Mouse (Mus musculus) cerebellum, postnatal 36 days (tissue): Measurements from ENCODE around the gene AA986860.
A peak's percentile ranks its signal among the peaks of the same experiment; 100 is the strongest.

Source experiments
- DNase-seq, 2 experiments: peaks; one replicate each; pipeline ENCODE4 v3.0.0; 2021 to 2022; ENCODE audit warnings: mixed read lengths in 2 of 2

Gene AA986860

DNA sequence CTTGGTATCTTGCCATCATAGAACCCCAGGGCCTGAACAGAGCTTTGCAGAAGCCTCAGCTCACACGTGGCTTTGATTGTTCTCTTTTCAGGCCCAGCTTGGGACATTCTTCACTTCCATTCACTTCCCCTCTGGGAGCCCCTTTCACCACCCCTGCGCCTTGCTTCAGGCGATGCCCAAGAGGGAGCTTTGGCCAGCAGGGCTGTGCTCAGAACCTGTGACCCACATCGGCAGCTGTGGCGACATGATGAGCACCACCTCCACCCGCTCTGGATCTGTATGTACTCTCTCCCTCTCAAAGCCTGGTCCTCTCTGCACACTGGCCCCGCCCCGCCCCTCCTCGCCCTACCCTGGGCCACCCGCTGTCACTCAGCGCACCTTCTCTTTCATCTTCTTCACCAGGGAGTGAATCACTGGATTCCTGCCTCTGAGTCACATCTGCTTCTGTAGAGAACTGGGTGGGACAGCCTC is 5.7 kb downstream of the AA986860 start:
- DNase-seq: no peak

DNA sequence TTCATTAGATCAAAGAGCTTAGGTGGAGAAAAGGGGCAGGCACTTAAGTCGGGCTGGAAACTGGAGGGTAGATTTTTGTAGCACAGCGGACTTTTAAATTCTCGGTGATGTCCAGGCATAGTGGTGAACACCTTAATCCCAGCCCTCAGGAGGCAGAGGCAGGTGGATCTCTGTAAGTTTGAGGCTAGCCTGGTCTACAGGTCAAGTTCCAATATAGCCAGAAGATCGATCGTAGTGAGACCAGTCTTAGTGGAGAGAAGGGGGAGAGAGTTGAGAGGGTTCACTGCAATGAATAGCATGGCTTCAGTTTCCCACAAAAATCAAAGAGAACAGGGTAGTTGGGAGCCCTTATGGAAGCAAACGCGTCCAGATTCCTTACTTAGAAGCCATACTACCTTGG is 6.1 kb downstream of the AA986860 start:
- no peak for DNase-seq

DNA sequence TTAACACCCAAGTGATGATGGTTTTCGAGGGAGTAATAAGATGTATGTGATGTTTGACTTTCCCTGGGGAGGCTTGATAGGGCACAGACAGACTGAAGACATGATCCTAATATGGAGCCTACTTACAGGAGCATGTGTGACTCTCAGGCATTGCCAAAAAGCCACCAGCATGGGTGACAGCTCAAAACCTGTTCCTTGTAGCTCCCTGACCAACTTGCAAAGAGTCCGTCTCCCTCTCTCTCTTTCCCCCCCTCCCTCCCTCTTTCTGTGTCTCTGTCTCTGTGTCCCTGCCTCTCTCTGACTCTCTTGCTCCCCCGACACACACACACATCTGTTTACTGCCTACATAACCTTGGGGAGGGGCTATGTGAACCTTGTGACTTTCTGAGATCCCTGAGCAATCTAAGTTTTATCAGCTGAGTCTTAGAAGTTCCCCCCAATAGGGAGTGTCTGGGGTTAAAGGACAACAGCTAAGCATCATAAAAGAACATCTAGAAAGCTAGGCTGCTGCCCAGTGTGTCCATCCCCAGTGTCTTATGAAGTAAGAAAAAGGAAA is 6.9 kb downstream of the AA986860 start:
- DNase-seq: no peak

DNA sequence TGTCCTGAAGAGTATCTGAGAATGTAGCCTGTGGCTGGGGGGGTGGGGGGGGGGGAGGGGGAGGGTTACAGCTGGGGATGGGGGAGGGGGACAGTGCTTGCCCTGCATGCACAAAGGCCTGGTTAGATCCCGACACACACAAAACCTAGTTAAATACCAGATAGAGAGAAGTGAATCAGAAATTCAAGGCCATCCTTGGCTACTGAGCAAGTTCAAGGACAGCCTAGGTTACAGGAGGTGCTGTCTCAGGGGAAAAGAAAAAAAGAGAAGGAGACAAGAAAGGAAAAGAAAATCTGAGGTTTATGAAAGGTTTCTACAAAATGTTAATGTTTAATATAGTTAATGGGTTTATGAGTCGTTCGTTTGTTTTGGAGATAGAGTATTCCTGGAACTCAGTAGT is 7.9 kb downstream of the AA986860 start:
- DNase-seq: no peak

DNA sequence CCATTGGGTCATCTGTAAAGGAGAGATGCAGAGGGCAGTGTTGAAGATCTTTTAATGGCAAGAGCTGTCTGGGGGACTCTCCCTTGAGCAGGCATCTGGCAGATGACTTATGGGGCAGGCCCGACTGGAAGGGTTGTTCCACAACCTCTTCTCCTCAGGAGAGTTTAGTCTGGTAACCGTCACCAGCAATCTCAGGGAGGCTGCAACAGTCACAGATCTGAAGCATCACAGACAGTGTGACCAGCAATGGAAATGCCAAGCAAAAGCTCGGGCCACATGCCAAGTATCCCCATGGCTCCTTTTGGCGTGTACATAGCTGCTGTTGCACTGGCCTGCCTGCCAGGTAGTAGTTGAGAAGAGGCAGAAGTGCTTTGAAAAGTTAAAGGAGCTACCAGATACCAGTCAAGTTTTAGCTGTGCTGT is 8.5 kb downstream of the AA986860 start:
- DNase-seq: peak; percentile 81 to 82

DNA sequence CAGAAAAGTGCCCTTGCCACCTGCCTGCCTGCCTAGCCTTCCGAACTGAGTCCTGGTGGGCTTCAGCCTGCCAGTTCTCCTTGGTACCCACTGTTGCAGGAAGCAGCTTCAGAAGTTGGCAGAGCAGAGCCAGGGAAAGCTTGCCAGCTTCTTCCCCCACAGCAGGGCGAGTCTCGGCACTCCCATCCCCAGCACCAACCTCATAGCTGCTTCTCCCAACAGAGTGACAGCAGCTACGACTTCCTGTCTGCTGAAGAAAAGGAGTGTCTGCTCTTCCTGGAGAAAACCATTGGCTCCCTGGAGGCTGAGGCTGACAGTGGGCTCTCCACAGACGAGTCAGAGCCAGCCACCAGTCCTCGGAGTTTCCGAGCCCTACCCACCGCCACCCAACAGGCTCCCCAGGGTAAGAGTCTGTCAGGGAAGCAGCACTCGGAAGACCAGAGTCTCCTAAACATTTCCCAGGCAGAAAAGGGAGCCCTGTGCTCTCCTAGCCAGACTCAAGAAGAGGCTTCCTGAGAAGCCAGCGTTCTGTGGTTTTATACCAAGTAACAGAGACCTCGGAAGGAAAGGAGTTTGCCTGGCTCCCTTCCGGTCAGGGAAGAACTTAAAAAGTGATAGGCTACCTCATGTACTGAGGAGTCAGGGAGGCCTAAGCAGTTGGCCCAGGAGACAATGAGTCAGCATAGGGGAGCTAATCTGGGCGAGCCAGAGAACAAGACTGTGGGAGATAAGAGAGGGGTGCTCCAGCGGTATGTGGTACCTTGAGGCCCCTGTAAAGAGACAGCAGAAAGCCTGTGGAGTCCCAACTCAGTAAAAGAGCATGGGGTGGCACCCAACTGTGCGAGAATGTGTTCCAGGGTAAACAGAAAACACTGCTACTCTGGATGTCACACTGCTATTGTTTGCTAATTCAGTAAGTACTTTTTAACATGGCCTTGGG is 9.3 kb downstream of the AA986860 start:
- no peak for DNase-seq

DNA sequence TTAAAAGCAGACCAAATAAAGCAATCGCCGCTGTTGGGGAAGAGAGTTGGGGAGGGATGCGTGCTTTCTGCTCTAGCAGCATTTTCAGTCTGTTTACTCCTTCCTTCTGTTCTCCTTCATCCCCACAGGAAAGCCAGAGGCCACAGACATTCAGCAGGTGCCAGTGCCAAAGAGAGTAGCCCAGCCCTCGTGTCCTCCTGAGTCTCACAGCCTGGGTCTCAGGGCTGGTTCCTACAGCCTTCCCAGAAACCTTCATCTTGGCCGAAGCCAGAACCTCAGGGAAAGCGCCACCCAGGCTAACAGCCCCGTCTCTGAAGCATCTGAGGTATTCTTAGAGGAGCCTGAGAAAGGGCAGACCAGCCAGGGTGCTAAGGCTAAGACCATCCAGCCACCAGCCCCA is 10.4 kb downstream of the AA986860 start:
- DNase-seq: no peak

DNA sequence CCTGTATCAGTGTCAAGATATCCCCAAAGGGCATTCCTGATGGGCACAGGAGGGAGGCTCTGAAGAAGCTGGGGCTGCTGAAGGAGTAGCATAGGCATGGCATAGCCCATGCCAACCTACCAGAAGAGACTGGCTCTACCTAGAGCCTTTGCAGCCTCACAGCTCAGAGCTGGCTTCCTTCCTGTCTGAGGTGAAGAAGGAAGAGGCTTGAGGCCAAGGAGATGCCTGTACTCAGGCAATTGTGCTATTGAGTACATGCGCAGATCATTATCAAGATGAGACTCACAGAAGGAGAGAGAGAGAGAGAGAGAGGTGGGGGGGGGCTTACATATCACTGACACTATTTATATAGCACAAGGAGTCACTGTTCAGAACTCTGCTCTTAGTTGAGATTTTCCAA is 12.0 kb downstream of the AA986860 start:
- no peak for DNase-seq

DNA sequence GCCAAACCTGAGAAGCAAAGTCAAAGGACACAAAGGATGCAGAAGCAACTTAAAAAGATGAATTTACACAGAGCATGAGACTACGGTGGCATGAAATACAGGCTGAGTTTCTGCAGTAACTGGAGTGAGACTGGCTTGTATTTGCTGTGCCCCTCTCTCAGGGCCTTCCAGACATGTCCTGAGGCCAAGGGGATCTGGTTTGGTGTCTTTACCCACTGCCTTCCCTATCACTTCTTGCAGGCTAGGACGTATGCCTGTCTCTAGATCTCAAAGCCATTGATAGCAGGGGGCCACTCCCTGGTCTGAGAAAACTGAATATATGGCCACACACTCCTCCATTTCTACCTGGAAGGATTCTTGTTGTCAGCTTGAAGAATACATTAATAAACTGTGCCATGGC is 12.4 kb downstream of the AA986860 start:
- DNase-seq: no peak

DNA sequence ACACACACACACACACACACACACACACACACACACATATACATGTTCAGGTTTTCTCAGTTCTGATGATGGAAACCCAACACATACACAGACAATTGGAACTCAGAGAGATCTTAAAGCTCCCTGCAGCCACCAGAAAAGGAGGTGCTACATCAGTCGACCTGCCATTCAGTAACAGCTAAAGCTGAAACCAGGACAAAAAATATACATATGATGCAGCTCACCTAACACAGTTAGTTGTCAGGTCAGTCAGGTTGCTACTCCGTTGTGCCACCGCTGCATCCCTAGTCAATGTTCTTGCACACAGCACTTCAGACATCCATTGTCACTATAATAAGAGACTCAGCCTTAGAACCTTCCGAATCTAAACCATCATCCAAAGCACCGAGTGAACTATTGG is 13.2 kb downstream of the AA986860 start:
- DNase-seq: no peak

DNA sequence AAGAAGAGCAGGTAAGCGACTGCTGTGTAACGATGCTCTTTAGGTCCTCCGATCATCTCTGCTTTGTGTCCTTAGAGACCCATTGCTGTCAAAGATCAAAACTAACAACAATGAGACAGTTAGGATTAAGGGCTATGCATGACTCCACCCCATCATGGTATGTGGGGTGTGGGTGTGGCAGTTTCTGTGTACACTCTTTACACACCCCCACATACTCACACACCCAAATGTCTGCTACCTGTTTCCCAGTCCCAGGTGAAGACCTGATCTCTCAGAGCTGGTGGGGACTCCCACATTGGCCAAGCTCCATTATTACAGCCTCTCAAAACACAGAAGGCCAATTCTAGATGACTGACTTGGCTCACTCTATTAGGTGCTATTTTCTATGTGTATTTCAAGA is 13.8 kb downstream of the AA986860 start:
- no peak for DNase-seq

DNA sequence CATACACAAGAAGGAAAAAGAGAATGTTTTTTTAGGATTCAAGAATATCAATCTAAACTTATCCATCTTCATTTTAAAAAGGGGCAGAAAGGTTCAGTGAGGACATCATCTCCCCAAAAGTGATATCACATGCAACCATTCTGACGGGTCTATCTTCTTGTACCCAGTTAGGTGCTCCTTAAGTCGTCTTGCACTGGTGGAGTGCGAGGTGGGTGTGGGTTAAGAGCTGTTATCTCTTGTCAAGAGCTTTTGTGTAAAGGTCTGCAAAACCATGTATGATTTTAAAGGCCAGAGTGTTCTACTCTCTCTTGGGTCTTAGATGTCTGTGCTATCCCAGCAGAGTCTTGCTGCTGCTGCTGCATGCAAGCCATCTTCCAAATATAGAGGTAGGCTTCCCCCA is 15.0 kb downstream of the AA986860 start:
- DNase-seq: no peak

DNA sequence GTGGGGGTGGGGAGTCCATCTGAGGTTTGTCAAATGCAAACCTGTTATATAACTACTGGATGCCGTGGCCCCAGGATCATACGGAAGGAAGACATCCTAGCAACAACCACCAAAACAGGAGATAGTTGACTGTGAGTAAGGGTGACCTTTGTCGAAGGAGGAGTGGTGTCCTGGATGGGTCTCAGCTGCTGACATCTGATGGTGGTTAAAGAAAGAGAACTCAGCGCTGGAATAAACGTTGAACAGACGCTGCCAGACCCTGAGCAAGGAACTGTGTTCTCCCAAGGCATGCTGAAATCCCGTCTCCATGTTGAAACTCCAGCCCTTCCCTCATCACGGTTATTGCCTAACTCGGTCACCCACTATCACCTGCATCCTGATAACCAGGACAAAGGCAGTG is 27.9 kb downstream of the AA986860 start:
- DNase-seq: no peak

DNA sequence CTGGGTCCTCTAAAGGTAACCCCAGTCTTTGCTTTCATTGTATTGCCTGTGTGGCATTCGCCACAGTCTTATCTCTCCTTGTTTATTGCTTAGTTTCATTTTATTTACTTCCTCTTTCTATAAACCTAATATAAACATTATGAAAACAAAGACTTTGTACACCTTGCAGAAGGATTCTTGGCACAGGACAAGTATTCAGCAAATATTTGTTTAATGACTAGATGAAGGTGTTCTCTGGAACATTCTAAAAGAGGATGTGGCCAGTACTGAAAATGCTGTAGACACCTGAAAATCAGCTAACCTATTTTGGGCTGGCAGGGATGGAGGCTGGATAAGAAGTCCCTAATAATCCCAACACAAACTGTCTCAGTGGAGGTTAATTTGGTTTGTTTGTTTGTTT is 29.8 kb downstream of the AA986860 start:
- no peak for DNase-seq

DNA sequence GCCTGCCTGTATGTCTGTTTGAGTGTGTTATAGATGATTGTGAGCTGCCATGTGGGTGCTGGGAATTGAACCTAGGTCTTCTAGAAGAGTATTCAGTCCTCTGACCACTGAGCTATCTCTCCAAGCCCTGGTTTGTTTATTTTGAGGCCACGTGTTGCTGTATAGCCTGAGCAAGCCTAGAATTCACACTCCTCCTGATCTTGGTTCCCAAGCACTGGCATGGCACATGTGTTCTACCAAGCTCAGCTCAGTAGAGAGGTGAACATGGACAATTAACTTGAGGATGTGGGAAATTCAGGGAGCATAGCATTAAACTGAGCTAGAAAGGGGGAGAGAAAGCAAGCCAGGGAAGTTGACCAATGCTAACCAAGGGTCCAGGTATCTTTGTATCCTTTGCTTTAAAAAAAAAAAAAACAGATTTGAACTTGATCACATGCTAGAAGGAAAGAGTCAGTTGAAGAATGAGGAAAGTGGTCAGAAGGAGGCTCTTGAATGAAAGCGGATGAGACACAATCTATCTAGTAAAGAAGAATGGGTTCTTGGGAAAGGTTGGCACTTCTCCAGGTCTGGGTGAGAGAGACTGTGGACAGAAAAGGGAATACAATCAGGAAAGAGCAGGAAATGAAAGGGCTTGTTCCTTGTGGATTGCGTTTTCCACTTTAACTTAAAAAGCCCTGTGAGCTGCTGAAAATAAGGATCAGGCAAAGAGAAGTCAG is 30.4 kb downstream of the AA986860 start:
- DNase-seq: no peak

DNA sequence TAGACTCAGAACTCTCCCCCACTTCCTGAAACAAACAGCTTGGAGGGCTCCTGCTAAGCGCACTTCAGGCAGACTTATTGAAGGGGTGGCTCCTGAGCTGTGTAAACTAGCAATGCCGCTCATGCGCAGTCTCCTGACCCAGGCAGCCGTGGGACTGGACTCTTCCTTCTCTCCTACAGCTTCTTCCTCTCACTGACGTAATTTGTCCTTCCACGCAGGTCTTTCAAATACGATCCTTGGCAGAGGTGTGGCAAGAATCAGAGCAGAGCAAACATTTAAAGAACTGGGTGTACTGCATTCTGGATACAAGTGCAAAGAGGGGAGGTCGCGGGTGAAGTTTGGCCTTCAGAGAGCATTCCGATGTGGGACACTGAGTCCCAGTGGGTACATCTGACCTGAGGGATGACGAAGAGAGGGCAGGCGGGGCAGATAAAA is 32.3 kb downstream of the AA986860 start:
- no peak for DNase-seq

DNA sequence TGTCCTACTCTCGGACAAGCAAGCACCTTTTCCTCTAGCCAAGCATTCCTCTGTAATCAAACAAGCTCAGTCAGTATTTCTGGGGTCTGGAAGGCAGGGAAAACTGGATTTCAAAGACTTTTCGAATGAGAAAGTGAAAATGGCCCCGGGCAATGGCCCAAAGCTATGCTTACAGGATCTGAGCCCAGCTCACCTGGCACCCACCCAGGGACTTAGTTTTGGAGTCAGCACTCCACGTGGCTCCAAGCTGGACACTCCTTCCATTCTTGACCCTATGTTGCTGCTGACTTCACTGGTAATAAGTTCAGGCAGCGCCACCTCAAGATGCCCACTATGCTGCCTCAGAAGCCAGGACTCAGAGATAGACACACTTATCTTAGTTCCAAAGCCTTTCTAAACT is 35.3 kb downstream of the AA986860 start:
- no peak for DNase-seq

DNA sequence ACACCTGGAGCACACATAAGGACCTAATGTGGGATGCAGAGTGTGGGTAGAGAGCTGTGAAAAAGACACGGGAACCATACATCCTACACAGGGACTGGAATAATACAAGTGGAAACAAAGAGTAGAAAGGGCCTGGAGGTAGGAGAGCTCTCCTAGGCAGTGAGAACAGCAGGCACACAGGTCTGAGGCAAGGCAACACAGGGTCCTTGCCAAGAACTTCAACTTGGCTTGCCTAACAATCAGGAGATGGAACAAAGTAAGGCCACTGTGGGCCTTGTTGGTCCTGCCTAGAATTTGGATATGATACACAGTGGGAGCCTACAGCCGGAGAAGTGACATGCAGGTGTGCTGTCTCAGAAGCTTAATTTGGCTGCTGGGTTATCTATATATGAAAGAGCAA is 38.1 kb downstream of the AA986860 start:
- no peak for DNase-seq

DNA sequence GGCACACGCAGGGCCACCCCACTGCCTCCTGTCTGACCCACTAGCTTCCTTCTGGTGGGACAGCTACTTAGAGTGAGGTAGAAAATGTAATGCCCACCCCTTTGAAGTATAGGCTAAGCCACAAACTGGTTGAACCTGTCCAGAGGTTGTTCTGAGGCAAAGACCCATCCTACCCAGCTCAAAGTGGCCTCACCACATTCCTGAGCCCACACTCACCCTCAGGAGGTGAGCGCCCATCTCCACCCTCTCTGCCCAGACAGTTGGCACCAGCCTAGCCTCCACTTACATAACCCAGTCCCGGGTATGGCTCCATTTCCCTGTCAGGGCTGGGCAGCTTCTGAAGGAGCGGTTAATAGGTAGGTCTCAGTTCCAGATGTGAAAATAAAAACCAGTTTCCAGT is 38.7 kb downstream of the AA986860 start:
- no peak for DNase-seq

DNA sequence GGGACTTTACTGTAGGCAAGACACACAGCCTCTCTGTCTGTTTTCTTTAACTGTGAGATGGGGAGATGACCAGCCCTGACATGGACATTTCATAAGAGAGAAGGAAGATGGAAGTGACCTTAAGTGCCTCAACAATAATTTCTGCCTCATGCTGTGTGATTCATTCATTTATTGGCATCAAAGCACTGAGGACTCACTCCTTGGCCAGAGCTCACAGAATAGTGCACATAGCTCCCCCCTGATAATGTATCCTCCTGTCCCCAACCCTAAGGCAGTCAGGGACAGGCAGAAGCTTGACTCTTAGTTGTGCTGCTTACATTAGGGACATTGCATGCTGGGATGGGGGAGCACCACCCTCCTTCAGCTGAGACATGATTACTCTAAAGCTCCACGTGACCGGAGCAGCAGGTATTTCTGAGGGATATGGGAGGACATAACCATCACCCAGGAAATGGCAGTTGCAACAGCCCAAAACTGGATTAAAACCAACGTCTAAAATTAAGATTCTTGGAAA is 39.3 kb downstream of the AA986860 start:
- DNase-seq: no peak

DNA sequence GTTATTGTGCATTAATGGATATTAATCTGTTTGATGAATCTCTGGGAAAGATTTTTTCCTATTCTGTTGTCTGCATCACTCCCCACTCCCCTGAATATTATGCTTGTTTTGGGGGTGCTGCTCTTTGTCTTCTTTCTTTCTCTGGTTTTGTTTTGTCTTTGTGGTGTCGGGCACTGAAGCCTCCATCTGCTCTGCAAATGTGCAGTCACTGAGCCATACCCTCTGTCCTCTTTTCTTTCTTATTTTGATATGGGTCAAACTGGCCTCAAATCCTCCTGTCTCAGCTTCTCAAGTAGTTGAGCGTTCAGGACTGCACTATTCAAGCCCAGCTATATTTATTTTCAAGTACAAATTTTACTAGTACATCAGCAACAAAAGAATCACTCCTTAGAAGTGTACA is 43.5 kb downstream of the AA986860 start:
- no peak for DNase-seq

DNA sequence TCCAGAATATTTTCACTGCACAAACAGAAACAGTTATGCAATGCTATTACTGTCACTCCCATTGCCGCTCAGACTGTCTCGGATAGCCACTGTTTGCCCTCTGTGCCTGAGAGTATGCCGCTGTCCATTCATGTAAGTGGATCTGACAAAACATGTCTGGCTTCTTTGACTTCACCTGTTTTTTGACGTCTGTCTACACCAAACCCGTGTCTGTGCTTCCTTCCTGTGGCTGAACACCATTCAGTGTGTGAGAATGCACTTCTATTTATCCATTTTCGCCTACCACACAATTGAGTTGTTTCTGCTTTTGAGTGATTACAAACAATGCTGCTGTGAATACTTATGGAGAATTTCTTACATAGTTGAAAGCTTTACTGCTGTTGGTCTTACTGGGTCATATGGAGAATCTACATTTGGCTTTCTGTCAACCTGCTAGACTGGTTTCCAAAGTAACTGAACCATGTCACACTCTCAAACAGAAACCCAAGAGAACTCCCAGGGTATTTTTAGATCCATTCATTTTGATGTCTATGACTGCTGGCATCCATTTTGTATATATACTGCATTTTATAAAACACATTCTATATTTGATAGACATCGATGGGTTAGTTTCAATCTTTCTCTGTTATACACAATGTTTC is 44.0 kb downstream of the AA986860 start:
- DNase-seq: no peak

DNA sequence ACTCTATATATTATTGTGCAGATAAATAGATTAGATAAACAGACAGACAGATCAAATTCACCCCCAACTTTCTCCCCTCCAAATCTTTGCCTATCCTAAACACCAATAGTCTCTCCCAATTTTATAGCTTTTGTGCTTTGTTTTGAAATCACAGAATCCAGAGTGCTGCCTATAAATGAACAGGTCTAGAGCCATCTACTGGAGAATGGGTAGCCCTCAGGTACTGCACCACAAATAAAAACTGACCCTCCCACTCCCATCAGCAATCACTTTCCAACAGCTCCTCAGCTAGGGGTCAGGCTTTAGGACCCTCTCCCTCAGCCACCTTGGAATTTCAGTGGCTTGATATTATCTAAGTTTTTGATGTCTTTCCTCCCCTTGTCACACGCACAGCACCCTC is 44.9 kb downstream of the AA986860 start:
- DNase-seq: no peak
